Mouse (Mus musculus) heart, embryonic 11.5 days (tissue): Measurements from ENCODE around the gene Golph3. TPM values are rescaled to one million over a fixed set of nuclear protein-coding genes. Genes with fewer than 3 reads are reported as not detected.
"Not testable (repeated sequence)": the region's sequence is repeated elsewhere in the genome, so short reads cannot be mapped to it uniquely, and the experiment has no call there.

ENCODE experiments used
- ATAC-seq: fragments of 200-750 bp; cut with Nextera tagmentation; replicated peaks from 2 replicates; pipeline ENCODE4 v1.8.0; 2017; ENCODE audit warnings: moderate library complexity; ENCODE audit not compliant: insufficient number of reproducible peaks, low FRiP score, low TSS enrichment
- H3K27ac ChIP-seq: fragments of 300-500 bp; sonication (generic); 2 replicates; pipeline ENCODE4 v1.5.1; 2014; ENCODE audit warnings: mild to moderate bottlenecking, low read depth, low read length
- H3K27me3 ChIP-seq: fragments of 300-500 bp; sonication (generic); 2 replicates; pipeline ENCODE4 v1.6.1; 2014; ENCODE audit warnings: mild to moderate bottlenecking, low read length, mixed read lengths; ENCODE audit not compliant: control insufficient read depth, insufficient read depth
- H3K36me3 ChIP-seq: fragments of 300-500 bp; sonication (generic); 2 replicates; pipeline ENCODE4 v1.6.1; 2014; ENCODE audit warnings: mild to moderate bottlenecking, low read length, moderate library complexity, mixed read lengths; ENCODE audit not compliant: control insufficient read depth, insufficient read depth
- H3K4me1 ChIP-seq: fragments of 300-500 bp; sonication (generic); 2 replicates; pipeline ENCODE4 v1.6.1; 2014; ENCODE audit warnings: low read length; ENCODE audit not compliant: control insufficient read depth, insufficient read depth
- H3K4me2 ChIP-seq: fragments of 300-500 bp; sonication (generic); 2 replicates; pipeline ENCODE4 v1.6.1; 2014; ENCODE audit warnings: mild to moderate bottlenecking, moderate library complexity
- H3K4me3 ChIP-seq: fragments of 300-500 bp; sonication (generic); 2 replicates; pipeline ENCODE4 v1.5.1; 2014; ENCODE audit warnings: low read depth, low read length
- H3K9ac ChIP-seq: fragments of 300-500 bp; sonication (generic); 2 replicates; pipeline ENCODE4 v1.6.1; 2014; ENCODE audit warnings: mild to moderate bottlenecking, low read depth, low read length, moderate library complexity
- H3K9me3 ChIP-seq: fragments of 300-500 bp; sonication (generic); replicated peaks from 2 replicates; pipeline ENCODE4 v1.6.1; 2016; ENCODE audit warnings: low read length; ENCODE audit not compliant: control insufficient read depth
- WGBS: fragments of 180-500 bp; shearing (Covaris S2); extraction: QIAGEN DNeasy Blood & Tissue Kit; methylation state at CpG from one replicate; pipeline ENCODE4 v1.1.7; 2014; ENCODE audit not compliant: insufficient replicate concordance; 5-methylcytosine and 5-hydroxymethylcytosine counted together
- polyA plus RNA-seq: library from polyadenylated mRNA; unstranded; fragments of >200 nt; fragmentation: Nextera tagmentation; extraction: Ambion mirVana; gene quantifications from 2 replicates; pipeline ENCODE4 v1.2.1, GENCODE M21; 2014

Gene Golph3
- polyA plus RNA-seq, 1 experiment from 2014 or later: 85.8 TPM

GRCm38 (mm10) chr15:12366072-12366469 is 44.8 kb downstream of the Golph3 start:
- WGBS: 52% methylated on average over 3 of the region's 3 CpGs
- no peak for ATAC-seq
- H3K9me3 ChIP-seq: no peaks in the 10 kb centered on the region
- no peak overlapping the region for H3K27ac ChIP-seq
- H3K27me3 ChIP-seq: no peaks in the 10 kb centered on the region
- H3K4me1 ChIP-seq: peaks cover 21% of the 10 kb centered on the region
- H3K4me2 ChIP-seq: no peak overlapping the region
- no peak overlapping the region for H3K4me3 ChIP-seq
- H3K9ac ChIP-seq: no peak overlapping the region
- H3K36me3 ChIP-seq: no peaks in the 10 kb centered on the region

GRCm38 (mm10) chr15:12366580-12367305 is 45.5 kb downstream of the Golph3 start:
- H3K36me3 ChIP-seq, ATAC-seq, H3K27me3 ChIP-seq, H3K9ac ChIP-seq, H3K4me3 ChIP-seq, H3K9me3 ChIP-seq: not testable (repeated sequence)
- Histone ChIP-seq H3K27ac (peak overlapping the region; percentile 64), H3K4me1 (peaks cover 21% of the 10 kb centered on the region), H3K4me2 (peak overlapping the region; percentile 23; the same call in 1 of the 2 replicates)
- 84% methylated on average over 11 of the region's 11 CpGs for WGBS

GRCm38 (mm10) chr15:12367306-12368080 is 46.2 kb downstream of the Golph3 start:
- Histone ChIP-seq H3K27me3 (no peaks in the 10 kb centered on the region), H3K36me3 (no peaks in the 10 kb centered on the region), H3K27ac (peak overlapping the region; percentile 74), H3K4me1 (peaks cover 21% of the 10 kb centered on the region), H3K9me3 (no peaks in the 10 kb centered on the region), H3K4me3 (no peak overlapping the region), H3K4me2 (peak overlapping the region; percentile 23), H3K9ac (no peak overlapping the region)
- 14% methylated on average over 13 of the region's 13 CpGs for WGBS
- ATAC-seq: peak; percentile 87

GRCm38 (mm10) chr15:12368357-12368756 is 47.1 kb downstream of the Golph3 start:
- no peaks in the 10 kb centered on the region for H3K9me3 ChIP-seq
- no peak overlapping the region; the same call in 1 of the 2 replicates for H3K4me2 ChIP-seq
- H3K4me3 ChIP-seq: no peak overlapping the region
- peaks cover 21% of the 10 kb centered on the region for H3K4me1 ChIP-seq
- H3K27ac ChIP-seq: peak overlapping the region; percentile 74
- WGBS: 84% methylated on average over 11 of the region's 11 CpGs
- no peaks in the 10 kb centered on the region for H3K36me3 ChIP-seq
- no peaks in the 10 kb centered on the region for H3K27me3 ChIP-seq
- no peak overlapping the region for H3K9ac ChIP-seq
- no peak for ATAC-seq

- 72% methylated on average over 4 of the region's 4 CpGs for WGBS
- no peak overlapping the region for H3K27ac ChIP-seq
- no peak overlapping the region for H3K4me2 ChIP-seq
- H3K27me3 ChIP-seq: no peaks in the 10 kb centered on the region
- H3K9me3 ChIP-seq: no peaks in the 10 kb centered on the region
- no peak overlapping the region for H3K4me3 ChIP-seq
- no peak for ATAC-seq
- peaks cover 21% of the 10 kb centered on the region for H3K4me1 ChIP-seq
- no peak overlapping the region for H3K9ac ChIP-seq
- H3K36me3 ChIP-seq: no peaks in the 10 kb centered on the region
Measured at GRCm38 (mm10) chr15:12368850-12369249, 47.6 kb downstream of the Golph3 start.

- no peak for ATAC-seq
- peaks cover 21% of the 10 kb centered on the region for H3K4me1 ChIP-seq
- no peak overlapping the region for H3K4me3 ChIP-seq
- no peak overlapping the region for H3K4me2 ChIP-seq
- 90% methylated on average over 3 of the region's 3 CpGs for WGBS
- H3K27me3 ChIP-seq: no peaks in the 10 kb centered on the region
- H3K27ac ChIP-seq: no peak overlapping the region
- no peaks in the 10 kb centered on the region for H3K9me3 ChIP-seq
- no peaks in the 10 kb centered on the region for H3K36me3 ChIP-seq
- H3K9ac ChIP-seq: no peak overlapping the region
Measured at GRCm38 (mm10) chr15:12370096-12370495, 48.8 kb downstream of the Golph3 start.

- no peaks in the 10 kb centered on the region for H3K27me3 ChIP-seq
- no peak overlapping the region for H3K9ac ChIP-seq
- 6% methylated on average over 8 of the region's 8 CpGs for WGBS
- H3K36me3 ChIP-seq: no peaks in the 10 kb centered on the region
- H3K27ac ChIP-seq: no peak overlapping the region
- no peak overlapping the region for H3K4me3 ChIP-seq
- peaks cover 24% of the 10 kb centered on the region for H3K4me1 ChIP-seq
- ATAC-seq: no peak
- H3K4me2 ChIP-seq: no peak overlapping the region
- H3K9me3 ChIP-seq: no peaks in the 10 kb centered on the region
Measured at GRCm38 (mm10) chr15:12371183-12371582, 49.9 kb downstream of the Golph3 start.

- Histone ChIP-seq H3K4me2 (no peak overlapping the region), H3K9ac (no peak overlapping the region), H3K4me1 (peaks cover 8% of the 10 kb centered on the region), H3K4me3 (no peak overlapping the region), H3K9me3 (no peaks in the 10 kb centered on the region), H3K36me3 (no peaks in the 10 kb centered on the region), H3K27ac (no peak overlapping the region), H3K27me3 (no peaks in the 10 kb centered on the region)
- no peak for ATAC-seq
- WGBS: 77% methylated on average over 14 of the region's 14 CpGs
Measured at GRCm38 (mm10) chr15:12373496-12373895, 52.2 kb downstream of the Golph3 start.
